Mouse (Mus musculus) naive thymus-derived CD4-positive, alpha-beta T cell, adult 2 months (primary cell): ENCODE results near the gene Rhox4b.
"Not testable (repeated sequence)": the region's sequence is repeated elsewhere in the genome, so short reads cannot be mapped to it uniquely, and the experiment has no call there.

Experiments
- DNase-seq: peaks from one replicate; pipeline ENCODE4 v3.0.0-alpha.2; 2011; ENCODE audit warnings: low read depth

Rhox4b gene

DNA sequence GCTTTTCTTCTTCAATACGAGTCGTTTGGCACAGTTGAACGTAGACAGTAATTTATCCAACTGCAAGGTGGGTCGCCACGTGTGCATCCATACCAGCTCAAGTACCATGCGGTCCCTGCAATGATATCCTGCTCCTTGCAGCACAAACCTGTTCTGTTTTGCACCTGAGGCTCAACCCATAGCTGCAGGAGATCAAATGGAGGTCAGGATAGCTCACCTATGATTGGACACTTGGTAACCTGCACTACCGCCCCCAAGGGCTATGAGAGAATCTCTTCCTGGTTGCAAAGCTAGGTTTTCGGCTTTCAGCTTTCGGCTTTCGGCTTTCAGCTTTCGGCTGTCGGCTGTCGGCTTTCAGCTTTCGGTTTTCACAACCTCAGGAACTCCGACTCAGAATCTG is at the start of gene Rhox4b:
Gene Rhox4b (plus strand): TSS at position 301 of the 400 bp plus-strand sequence.
- not testable (repeated sequence) for DNase-seq

DNA sequence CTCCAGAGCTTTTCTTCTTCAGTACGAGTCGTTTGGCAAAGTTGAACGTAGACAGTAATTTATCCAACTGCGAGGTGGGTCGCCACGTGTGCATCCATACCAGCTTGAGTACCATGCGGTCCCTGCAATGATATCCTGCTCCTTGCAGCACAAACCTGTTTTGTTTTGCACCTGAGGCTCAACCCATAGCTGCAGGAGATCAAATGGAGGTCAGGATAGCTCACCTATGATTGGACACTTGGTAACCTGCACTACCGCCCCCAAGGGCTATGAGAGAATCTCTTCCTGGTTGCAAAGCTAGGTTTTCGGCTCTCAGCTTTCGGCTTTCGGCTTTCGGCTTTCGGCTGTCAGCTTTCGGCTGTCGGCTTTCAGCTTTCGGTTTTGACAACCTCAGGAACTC is 41.7 kb upstream of the Rhox4b start, which contains the start of gene Rhox4a2:
Gene Rhox4a2 (plus strand): TSS at position 301 of the 400 bp plus-strand sequence.
- DNase-seq, result not testable (repeated sequence)

GRCm38 (mm10) chrX:37411767-37412166 is 20.5 kb upstream of the Rhox4b start, which contains the start of gene Rhox2b:
Gene Rhox2b (plus strand): TSS chrX:37412067.
- not testable (repeated sequence) for DNase-seq

GRCm38 (mm10) chrX:37453380-37453779 is 21.1 kb downstream of the Rhox4b start, which contains the start of gene Rhox2c:
Gene Rhox2c (plus strand): TSS chrX:37453680.
- not testable (repeated sequence) for DNase-seq

DNA sequence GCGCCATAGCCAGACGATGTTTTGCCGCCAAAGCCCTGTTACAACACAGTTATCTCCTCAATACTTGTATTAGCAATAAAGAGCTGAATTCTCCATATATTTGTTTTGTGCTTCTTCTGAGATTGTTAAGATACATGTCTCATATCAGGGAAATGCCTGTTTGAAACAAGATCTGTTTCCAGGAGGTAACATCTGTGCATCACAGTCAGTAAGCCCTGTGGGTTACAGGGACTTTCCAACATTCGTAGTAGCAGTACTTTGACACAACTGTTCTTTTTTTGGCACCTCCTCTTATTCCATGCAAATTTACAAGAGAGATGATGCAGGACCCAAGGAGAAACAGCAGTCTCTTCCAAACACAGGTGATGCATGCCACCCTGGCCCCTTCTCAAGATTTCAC is 26.0 kb downstream of the Rhox4b start, which contains the start of gene Rhox3c:
Gene Rhox3c (plus strand): TSS at position 301 of the 400 bp plus-strand sequence.
- not testable (repeated sequence) for DNase-seq

DNA sequence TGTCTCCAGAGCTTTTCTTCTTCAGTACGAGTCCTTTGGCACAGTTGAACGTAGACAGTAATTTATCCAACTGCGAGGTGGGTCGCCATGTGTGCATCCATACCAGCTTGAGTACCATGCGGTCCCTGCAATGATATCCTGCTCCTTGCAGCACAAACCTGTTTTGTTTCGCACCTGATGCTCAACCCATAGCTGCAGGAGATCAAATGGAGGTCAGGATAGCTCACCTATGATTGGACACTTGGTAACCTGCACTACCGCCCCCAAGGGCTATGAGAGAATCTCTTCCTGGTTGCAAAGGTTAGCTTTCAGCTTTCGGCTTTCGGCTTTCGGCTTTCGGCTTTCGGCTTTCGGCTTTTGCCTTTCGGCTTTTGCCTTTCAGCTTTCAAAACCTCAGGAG is 47.7 kb downstream of the Rhox4b start, which contains the start of gene Rhox4c:
Gene Rhox4c (plus strand): TSS at position 301 of the 400 bp plus-strand sequence.
- DNase-seq, result not testable (repeated sequence)
